Mouse (Mus musculus) spleen, postnatal 10 days (tissue): ENCODE data around the gene Tubgcp2.
A peak's percentile ranks its signal among the peaks of the same experiment; 100 is the strongest.

Experiments
- DNase-seq, 2 experiments: peaks; one replicate each; pipeline ENCODE4 v3.0.0; 2021 to 2022; ENCODE audit warnings: low spot score in 2 of 2

Gene Tubgcp2

DNA sequence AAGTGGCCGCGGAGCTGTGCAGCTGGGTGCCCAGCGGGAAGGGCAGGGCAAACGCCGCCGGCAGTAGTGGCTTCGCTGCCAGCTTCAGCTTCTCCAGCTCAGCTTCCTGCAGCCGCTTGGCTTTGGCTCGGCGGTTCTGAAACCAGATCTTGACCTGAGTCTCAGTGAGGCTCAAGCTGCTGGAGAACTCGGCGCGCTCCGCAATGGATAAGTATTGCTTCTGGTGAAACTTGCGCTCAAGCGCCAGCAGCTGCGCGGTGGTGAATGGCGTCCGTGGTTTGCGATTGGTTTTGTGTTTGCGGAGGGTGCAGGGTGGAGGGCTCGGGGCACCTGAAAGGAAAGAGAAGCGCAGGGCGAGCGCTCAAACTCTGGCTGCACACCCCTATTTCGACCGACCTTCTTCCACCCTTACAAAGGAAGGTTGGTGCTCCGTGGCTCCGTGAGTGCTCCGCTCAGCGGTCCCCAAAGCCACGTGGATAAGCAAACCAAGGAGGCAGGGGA lies 11.4 kb upstream of the Tubgcp2 start:
- DNase-seq = no peak

- DNase-seq = no peak
Measured at GRCm38 (mm10) chr7:140045546-140045945, 9.1 kb upstream of the Tubgcp2 start.

DNA sequence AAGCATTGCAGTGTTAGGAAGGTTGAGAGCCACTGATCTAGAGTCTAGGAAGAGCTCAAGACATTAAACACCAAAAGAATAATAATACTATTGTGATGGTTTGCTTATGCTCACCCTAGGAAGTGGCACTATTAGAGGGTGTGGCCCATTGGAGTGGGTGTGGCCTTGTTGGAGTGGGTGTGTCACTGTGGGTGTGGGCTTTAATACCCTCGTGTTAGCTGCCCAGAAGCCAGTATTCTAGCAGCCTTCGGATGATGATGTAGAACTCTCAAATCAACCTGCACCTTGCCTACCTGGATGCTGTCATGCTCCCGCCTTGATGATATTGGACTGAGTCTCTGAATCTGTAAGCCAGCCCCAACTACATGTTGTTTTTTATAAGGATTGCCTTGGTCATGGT lies 6.3 kb upstream of the Tubgcp2 start:
- no peak for DNase-seq

DNA sequence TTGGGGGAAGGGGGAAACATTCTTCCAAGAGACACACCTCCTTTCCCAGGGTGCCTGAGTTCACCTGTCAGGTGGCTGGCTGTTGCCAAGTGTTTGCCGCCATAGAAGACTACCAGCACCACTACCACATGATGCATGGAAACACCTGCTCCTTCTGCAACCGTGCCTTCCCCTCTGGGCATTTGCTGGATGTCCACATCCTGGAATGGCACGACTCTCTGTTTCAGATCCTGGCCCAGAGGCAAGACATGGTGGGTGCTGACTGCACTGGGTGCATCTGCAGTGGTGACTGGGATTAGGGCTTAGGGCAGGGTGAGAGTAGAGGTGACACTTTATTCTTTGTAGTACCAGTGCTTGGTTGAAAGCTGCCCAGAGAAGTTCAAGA lies 694 bp upstream of the Tubgcp2 start:
- peak in 1 of 2 experiments; percentile 13 for DNase-seq

GRCm38 (mm10) chr7:140035456-140035855 lies 1.0 kb downstream of the Tubgcp2 start:
- peak in 1 of 2 experiments; percentile 17 for DNase-seq

DNA sequence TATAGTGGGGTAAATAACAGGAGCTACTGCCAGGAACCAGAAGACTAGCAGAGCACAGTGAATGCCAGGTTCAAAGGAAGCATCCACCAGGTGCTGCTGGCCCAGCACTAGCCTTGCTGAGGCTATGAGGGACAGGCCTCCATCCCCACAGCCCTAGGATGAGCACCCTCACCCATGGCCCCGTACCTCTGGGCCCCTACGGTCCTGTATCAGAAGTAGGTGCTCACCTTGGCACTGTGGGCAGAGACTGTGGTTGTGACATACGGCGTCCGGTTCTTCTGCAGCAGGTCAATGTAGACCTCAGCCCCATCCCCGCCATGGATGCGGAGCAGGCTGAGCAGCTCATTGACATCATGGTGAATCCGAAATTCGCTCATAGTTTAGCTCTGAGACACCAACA lies 3.1 kb downstream of the Tubgcp2 start:
- DNase-seq = peak in 1 of 2 experiments; percentile 14

DNA sequence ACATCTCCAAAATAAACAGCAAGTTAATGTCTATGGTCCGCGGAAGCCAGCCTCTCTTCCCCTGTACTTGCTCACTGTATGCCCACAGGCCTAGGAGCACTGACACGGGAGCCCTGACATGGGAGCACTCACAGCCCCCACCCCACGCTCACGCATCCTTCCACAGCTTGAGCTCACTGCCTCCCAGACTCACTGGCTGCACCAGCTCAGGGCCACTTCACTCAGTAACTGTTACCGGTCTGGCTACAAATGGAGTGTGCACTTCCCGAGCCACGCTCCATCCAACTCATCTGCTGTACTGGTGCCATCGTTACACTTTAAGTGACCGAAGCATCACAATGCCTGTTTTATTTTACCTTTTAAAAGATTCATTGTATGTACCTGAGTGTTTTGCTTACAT lies 4.1 kb downstream of the Tubgcp2 start:
- DNase-seq = peak in 1 of 2 experiments; percentile 9

DNA sequence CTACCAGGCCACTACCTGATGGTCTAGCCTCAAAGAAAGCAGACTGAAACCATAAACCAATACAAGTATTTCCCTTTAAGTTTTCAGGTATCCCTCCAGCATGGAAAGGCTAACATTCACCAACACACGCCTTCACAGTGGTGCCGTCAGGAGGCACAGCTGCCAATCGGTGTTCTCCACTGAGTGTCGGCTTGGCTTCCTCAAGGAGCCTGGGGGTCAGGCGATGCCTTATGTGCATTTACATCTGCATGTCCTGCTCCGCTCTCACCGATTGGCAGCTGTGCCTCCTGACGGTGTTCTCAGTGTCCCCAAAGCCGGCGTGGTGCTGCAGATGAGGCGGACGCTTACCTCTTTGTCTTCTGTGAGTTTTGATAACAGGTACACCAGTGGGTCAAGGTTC lies 4.7 kb downstream of the Tubgcp2 start:
- DNase-seq = peak in 1 of 2 experiments; percentile 8

DNA sequence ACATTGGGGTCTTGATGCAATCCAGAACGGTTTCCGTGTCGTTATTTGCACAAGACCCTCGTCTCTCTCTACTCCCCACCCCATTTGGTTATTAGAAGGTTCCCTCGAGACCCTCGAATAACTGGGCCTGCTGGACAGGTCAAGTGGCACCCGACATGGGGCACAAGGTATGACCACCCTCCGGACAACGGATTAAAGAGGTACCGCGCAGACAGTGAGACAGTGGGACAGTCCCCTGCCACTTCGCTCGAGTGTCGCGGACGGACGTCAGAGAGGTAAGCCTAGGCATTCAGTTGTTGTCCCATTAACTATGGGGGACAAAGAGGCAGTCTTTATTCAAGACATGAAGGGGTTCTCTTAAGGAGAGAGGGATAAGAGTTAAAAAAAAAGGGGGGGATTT lies 25.1 kb downstream of the Tubgcp2 start:
- peak in 1 of 2 experiments; percentile 11 for DNase-seq

DNA sequence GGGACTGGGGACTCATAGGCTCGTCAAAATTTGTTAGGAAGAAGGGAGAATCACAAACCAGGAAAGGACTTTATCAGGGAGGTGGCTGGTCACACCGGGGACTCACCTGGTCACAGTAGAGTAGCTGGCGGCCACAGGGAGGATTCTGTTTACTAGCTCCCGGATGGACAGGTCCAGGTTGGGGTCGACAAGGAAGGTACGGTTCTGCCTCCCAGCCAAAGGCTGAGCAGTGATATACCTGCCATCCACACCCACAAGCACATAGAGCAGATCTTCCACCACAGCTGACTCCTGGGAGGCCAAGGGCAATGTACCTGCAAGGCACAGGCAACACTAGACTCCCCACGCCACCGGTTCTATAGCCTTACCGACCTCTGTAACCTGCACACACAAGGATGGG lies 28.7 kb downstream of the Tubgcp2 start:
- DNase-seq = peak in 1 of 2 experiments; percentile 10

GRCm38 (mm10) chr7:140006861-140007611 lies 29.4 kb downstream of the Tubgcp2 start:
- DNase-seq = peak in 1 of 2 experiments; percentile 17

DNA sequence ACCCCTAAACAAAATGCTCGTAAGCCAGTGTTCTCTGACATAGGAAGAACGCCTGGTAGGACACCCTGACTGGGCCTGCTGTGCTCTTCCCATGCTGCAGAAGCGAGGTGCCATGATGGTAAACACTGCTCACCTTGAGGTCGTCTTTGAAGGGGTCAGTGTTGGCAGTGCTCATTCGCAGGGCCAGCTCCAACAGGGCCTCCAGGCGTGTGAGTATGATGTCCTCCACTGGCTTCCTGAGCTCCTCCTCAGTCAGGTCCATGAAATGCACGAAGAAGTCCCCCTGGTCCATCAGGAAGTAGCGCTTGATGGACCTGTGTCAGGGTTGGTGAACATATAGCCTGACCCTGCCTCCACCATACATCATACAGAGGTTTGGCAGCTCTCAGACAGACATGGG lies 31.8 kb downstream of the Tubgcp2 start:
- peak in 1 of 2 experiments; percentile 4 for DNase-seq

DNA sequence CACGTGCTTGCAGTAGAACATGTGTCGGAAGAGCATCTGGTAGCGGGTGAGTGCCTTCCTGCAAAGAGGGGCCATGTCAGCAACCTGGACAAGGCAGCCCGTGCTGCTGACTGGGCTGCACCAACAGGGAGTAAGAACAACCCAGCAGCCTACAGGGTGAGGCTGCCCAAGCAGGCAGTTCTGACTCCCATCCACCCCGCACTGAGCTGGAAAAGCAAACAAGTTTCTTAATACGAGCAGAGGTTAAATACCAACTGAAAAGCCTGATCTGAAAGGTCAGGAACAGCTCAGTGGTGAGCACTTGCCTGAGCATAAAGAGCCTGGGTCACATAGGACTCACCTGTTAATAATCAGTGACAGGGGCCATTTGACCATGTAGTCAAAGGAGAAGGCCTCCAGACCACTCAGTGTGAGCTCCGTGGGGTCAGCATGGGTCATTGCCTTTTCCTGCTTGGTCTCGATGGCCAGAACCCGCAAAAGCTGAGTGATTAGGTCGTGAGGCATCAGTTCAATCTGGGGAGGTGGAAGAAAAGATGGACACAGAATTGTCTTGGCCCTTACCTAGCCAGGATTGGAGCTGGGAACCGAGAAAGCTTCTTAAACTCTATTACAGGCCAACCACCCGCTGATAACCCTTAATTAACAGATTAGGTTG lies 35.3 kb downstream of the Tubgcp2 start:
- peak in 1 of 2 experiments; percentile 6 for DNase-seq

DNA sequence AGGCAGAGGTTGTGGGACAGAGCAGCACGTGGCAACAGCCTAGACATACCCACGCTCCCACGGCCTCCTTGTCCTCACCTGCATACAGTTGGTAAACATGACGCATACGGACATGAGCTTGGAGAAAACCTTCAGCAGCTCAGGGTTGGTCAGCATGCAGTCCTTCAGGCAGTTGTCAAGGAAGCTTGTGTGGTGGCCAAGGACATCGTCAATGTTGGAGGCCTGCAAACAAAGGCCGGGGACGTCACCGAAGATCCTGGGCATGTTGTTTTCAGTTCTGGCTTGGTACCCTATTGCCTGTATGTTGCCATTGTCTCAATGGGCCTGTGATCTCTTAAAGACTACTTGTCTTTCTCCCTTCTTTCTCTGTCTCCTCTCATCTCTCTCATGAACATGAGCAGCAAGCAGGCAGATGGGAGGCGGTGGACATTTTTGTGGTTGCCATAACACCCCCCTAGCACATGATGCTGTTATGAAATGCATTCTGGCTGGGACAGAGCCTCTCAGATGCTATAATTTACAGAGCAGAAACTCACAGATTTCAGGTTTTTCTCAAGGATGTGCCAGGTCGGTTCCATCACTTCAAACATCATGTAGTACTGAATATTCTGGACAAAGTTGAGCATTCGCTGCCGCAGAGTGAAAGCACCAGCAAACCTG lies 37.6 kb downstream of the Tubgcp2 start:
- no peak for DNase-seq

GRCm38 (mm10) chr7:139994676-139995075 lies 41.8 kb downstream of the Tubgcp2 start:
- peak; percentile 41 to 66 for DNase-seq

DNA sequence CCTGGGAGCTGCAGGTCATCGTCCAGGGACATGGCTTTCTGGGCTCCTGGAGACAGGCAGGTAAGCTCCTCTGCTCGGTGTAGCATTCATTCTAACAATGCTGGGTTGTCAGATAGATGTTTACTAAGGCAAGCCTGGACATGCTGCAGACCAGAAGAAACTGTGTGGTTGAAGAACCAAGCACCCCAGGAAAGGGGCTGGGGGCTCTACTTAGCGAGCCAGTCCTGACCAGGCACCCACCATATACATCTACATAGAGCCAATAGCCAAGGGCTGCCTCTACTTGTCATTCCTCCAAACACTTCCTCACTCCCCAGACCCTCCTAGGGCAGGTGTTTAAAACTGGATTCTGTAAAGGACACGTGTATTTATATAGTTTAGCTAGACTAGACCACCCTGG lies 42.3 kb downstream of the Tubgcp2 start:
- no peak for DNase-seq

DNA sequence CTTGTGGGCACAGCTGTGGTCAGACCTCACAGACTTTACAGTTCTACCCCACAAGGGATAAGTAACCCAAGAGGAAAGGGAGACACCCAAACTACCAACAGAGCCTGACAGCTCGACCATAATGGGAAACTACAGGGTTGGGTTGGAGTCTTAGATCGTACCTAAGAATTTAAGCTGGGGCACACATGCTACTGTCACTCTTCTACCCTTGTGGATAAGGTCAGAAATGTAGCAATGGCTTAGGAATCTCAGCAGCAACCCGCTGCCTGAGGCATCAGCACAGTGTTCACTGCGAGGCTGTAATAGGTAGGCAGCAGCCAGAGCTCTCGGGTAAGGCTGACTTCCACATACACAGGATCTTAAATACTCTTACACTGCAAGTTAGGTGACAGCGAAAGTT lies 42.9 kb downstream of the Tubgcp2 start:
- no peak for DNase-seq

GRCm38 (mm10) chr7:139992406-139992805 lies 44.1 kb downstream of the Tubgcp2 start, which contains the start of gene Adam8:
Adam8 (minus strand) TSS chr7:139992562.
- peak in 1 of 2 experiments; percentile 58 for DNase-seq

GRCm38 (mm10) chr7:139990864-139991394 lies 45.5 kb downstream of the Tubgcp2 start:
- DNase-seq = peak in 1 of 2 experiments; percentile 14

- DNase-seq = no peak
Measured at GRCm38 (mm10) chr7:139988272-139988671, 48.2 kb downstream of the Tubgcp2 start.

DNA sequence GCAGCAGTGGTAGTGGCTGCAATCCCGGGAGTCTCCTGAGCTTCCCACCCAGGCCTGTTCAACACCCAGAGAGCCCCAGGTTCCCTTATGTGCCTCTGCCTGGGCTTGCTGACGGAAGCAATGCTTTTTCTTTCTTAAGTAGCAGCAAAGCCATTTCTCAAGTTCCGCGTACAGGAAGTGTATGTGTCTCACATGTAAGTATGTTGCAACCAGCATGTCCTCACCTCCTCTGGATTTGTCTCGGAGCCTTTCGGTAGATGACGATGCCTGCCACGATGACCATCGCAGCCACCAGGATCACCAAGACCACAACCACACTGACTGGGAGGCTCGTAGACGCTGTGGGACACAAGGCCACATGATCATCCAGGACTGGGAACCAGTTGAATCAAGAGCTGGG lies 52.0 kb downstream of the Tubgcp2 start:
- no peak for DNase-seq

DNA sequence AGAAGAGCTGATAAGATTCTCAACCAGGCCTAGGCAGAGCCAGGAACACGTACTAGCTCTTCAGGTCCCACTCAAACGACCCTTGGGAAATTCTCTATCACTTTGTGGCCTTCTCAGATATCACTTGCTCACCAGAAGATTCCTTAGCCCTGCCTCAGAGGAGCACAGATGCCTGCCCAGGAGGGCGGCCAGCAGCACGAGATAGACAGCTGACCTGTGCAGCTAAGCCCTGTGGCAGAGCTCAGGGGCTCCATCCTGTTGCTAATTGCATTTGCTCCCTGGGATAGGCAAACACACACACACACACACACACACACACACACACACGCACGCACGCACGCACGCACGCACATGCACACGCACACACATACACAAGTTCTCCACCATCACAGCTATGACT lies 54.4 kb downstream of the Tubgcp2 start:
- DNase-seq = no peak
